Mouse (Mus musculus) limb, embryonic 15.5 days (tissue): ENCODE results near the gene Gm4216. TPM values are rescaled to one million over a fixed set of nuclear protein-coding genes. Genes with fewer than 3 reads are reported as not detected.
"Not testable (repeated sequence)": the region's sequence is repeated elsewhere in the genome, so short reads cannot be mapped to it uniquely, and the experiment has no call there.

Experiments used
- ATAC-seq: fragments of 200-750 bp; cut with Nextera tagmentation; 2 replicates; pipeline ENCODE4 v1.8.0; 2017; ENCODE audit warnings: low read depth, moderate TSS enrichment; ENCODE audit not compliant: insufficient number of reproducible peaks, low FRiP score, low TSS enrichment
- H3K27ac ChIP-seq: fragments of 300-500 bp; sonication (generic); 2 replicates; pipeline ENCODE4 v1.5.1; 2015; ENCODE audit warnings: moderate library complexity, mild to moderate bottlenecking, inconsistent platforms
- H3K27me3 ChIP-seq: fragments of 300-500 bp; sonication (generic); 2 replicates; pipeline ENCODE4 v1.6.1; 2015; ENCODE audit warnings: inconsistent platforms
- H3K36me3 ChIP-seq: fragments of 300-500 bp; sonication (generic); 2 replicates; pipeline ENCODE4 v1.6.1; 2015; ENCODE audit warnings: inconsistent platforms
- H3K4me1 ChIP-seq: fragments of 300-500 bp; sonication (generic); 2 replicates; pipeline ENCODE4 v1.6.1; 2015; ENCODE audit warnings: inconsistent platforms
- H3K4me2 ChIP-seq: fragments of 300-500 bp; sonication (generic); 2 replicates; pipeline ENCODE4 v1.6.1; 2015; ENCODE audit warnings: mild to moderate bottlenecking, inconsistent platforms
- H3K4me3 ChIP-seq: fragments of 300-500 bp; sonication (generic); 2 replicates; pipeline ENCODE4 v1.5.1; 2015; ENCODE audit warnings: mild to moderate bottlenecking, inconsistent platforms
- H3K9ac ChIP-seq: fragments of 300-500 bp; sonication (generic); 2 replicates; pipeline ENCODE4 v1.6.1; 2015; ENCODE audit warnings: inconsistent platforms
- H3K9me3 ChIP-seq: fragments of 300-500 bp; sonication (generic); 2 replicates; pipeline ENCODE4 v1.6.1; 2016; ENCODE audit warnings: inconsistent platforms
- WGBS: fragments of 180-500 bp; shearing (Covaris S2); methylation state at CpG from one replicate; pipeline ENCODE4 v1.1.7; 2015; 5-methylcytosine and 5-hydroxymethylcytosine counted together
- polyA plus RNA-seq: library from polyadenylated mRNA; unstranded; fragments of >200 nt; fragmentation: Nextera tagmentation; extraction: Ambion mirVana; gene quantifications from 2 replicates; pipeline ENCODE4 v1.2.1, GENCODE M21; 2015

The Gm4216 gene
- not detected in 2 replicates for polyA plus RNA-seq

- H3K4me2 ChIP-seq, H3K4me1 ChIP-seq, H3K27me3 ChIP-seq, H3K9ac ChIP-seq, H3K9me3 ChIP-seq, H3K27ac ChIP-seq, H3K36me3 ChIP-seq, H3K4me3 ChIP-seq, ATAC-seq: not testable (repeated sequence)
- no CpG with 5 or more reads among the region's 3 CpGs for WGBS
Observed at GRCm38 (mm10) chr7:23019823-23020222, at the start of gene Gm4216. Gm4216 (minus strand) TSS chr7:23019923.

GRCm38 (mm10) chr7:23067356-23067755, 47.6 kb upstream of the Gm4216 start, which contains the start of gene Gm8720:
Gm8720 (minus strand) TSS chr7:23067456.
- not testable (repeated sequence) for H3K9me3 ChIP-seq, H3K4me1 ChIP-seq, H3K9ac ChIP-seq, H3K4me2 ChIP-seq, H3K36me3 ChIP-seq, H3K4me3 ChIP-seq, H3K27ac ChIP-seq, ATAC-seq, H3K27me3 ChIP-seq
- no CpG with 5 or more reads among the region's 1 CpGs for WGBS

- not testable (repeated sequence) for H3K9ac ChIP-seq, ATAC-seq, H3K4me2 ChIP-seq, H3K4me1 ChIP-seq, H3K36me3 ChIP-seq, H3K9me3 ChIP-seq, H3K4me3 ChIP-seq, H3K27ac ChIP-seq, H3K27me3 ChIP-seq
- no CpG with 5 or more reads among the region's 1 CpGs for WGBS
Observed at GRCm38 (mm10) chr7:23055240-23055639, 35.5 kb upstream of the Gm4216 start, which contains the start of gene Vmn1r163. Vmn1r163 (plus strand) TSS chr7:23055540.

- not testable (repeated sequence) for ATAC-seq, H3K27me3 ChIP-seq, H3K9ac ChIP-seq, H3K4me1 ChIP-seq, H3K27ac ChIP-seq, H3K4me2 ChIP-seq, H3K36me3 ChIP-seq, H3K9me3 ChIP-seq, H3K4me3 ChIP-seq
- WGBS: no CpG with 5 or more reads among the region's 5 CpGs
Observed at GRCm38 (mm10) chr7:22984573-22984972, 35.1 kb downstream of the Gm4216 start, which contains the start of gene Gm4214. Gm4214 (minus strand) TSS chr7:22984673.

Other genes with a start within 250 kb of the Gm4216 start
- not detected in 2 replicates for gene Vmn1r158, start 229.1 kb downstream of the Gm4216 start, polyA plus RNA-seq
- not detected in 2 replicates for gene Vmn1r159, start 176.3 kb downstream of the Gm4216 start, polyA plus RNA-seq
- gene Vmn1r160, start 148.7 kb downstream of the Gm4216 start, polyA plus RNA-seq: not detected in 2 replicates
- not detected in 2 replicates for gene Gm4214, start 35.2 kb downstream of the Gm4216 start, polyA plus RNA-seq
- gene Vmn1r163, start 35.6 kb upstream of the Gm4216 start, polyA plus RNA-seq: not detected in 2 replicates
- gene Gm8720, start 47.5 kb upstream of the Gm4216 start, polyA plus RNA-seq: not detected in 2 replicates
- not detected in 2 replicates for gene Gm10662, start 124.6 kb upstream of the Gm4216 start, polyA plus RNA-seq
- not detected in 2 replicates for gene Vmn1r165, start 197.4 kb upstream of the Gm4216 start, polyA plus RNA-seq
- gene Vmn1r166, start 231.8 kb upstream of the Gm4216 start, polyA plus RNA-seq: not detected in 2 replicates